Mouse (Mus musculus) cerebellum, postnatal 25 days (tissue): Measurements from ENCODE around the gene Tceanc.

ENCODE experiments used
- DNase-seq, 2 experiments: peaks; one replicate each; pipeline ENCODE4 v3.0.0; 2021; ENCODE audit warnings: mixed read lengths in 2 of 2

Tceanc gene

GRCm38 (mm10) chrX:166479365-166479983 lies 38.9 kb downstream of the Tceanc start, which contains the start of gene Rab9:
TSS of gene Rab9 (minus strand) at chrX:166479867.
- peak; percentile 89 to 94 for DNase-seq

GRCm38 (mm10) chrX:166478631-166479364 lies 39.6 kb downstream of the Tceanc start:
- DNase-seq, result no peak

GRCm38 (mm10) chrX:166477393-166477792 lies 41.0 kb downstream of the Tceanc start:
- DNase-seq, result no peak

GRCm38 (mm10) chrX:166472612-166473011 lies 45.8 kb downstream of the Tceanc start:
- DNase-seq, result no peak

GRCm38 (mm10) chrX:166468321-166468720 lies 50.0 kb downstream of the Tceanc start:
- DNase-seq, result no peak

- DNase-seq, result no peak
Observed at GRCm38 (mm10) chrX:166455525-166455924, 62.8 kb downstream of the Tceanc start.

- no peak for DNase-seq
Observed at GRCm38 (mm10) chrX:166454331-166454730, 64.0 kb downstream of the Tceanc start.

GRCm38 (mm10) chrX:166453532-166453931 lies 64.8 kb downstream of the Tceanc start:
- DNase-seq, result no peak
